Mouse (Mus musculus): ENCODE data around the gene Emilin3. TPM values are rescaled to one million over a fixed set of nuclear protein-coding genes. Genes with fewer than 3 reads are reported as not detected.
A peak's percentile ranks its signal among the peaks of the same experiment; 100 is the strongest.

Gene Emilin3
- polyA plus RNA-seq, 2 experiments, result 0.08 to 0.20 TPM

DNA sequence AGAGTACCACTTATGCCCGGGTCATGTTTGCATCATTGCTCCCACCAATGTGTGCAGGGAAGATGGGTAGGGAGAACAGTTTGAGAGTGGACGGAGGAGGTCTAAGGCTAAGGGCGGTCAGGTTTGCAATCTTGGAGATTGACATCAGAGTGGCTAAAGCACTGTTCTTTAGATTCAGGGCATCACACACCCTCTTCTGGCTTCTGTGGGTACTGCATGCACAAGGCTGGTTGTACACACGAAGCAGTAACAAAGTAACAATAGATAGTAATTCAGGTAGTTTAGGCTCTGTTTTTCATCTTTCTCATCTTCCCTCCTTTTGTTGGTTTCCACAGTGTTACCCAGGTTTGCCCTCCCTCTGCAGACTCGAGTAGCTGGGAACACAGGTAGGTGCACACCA, 19.2 kb upstream of the Emilin3 start:
- DNase-seq (ENCODE audit: low read depth in 3 of 3, low spot score in 3 of 3), result no peak

DNA sequence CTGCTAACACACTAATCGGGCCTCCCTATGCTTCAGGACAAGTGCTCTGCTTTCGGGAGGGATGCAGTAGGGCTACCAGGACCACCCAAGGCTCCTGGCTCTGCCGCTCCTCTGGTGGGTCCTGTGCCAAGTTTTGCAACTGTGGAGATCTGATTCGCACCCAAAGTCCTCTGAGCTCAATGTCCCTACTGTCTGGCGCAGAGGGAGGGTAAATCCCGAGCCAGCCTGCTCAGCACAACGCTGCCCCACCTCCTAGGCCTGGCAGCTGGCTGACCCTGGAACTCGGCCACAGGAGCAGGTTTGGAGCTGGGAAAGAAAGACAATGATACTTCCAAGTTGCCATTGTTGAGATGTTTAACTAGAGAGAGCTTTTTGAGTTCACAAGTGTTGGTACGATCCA, 13.1 kb upstream of the Emilin3 start:
- H3K36me3 ChIP-seq (replicated peaks; ENCODE audit: control insufficient read depth, insufficient read depth, low read depth), result no peaks in the 10 kb centered on the region
- no peak for TF ChIP-seq EP300 (IDR thresholded peaks at IDR 0.05; ENCODE audit: low read depth)
- no peak for ATAC-seq (ENCODE audit: insufficient read depth)

More for the DNA sequence above, 19.2 kb upstream of the Emilin3 start:
- Histone ChIP-seq H3K4me2 (ENCODE audit: low read depth) (no peak overlapping the region), H3K4me3 (ENCODE audit: insufficient read depth in 1 of 2, low read depth in 2 of 2, low read length in 2 of 2) (no peak overlapping the region), H3K27ac (no peak overlapping the region), H3K9ac (replicated peaks) (no peak overlapping the region), H3K9me3 (ENCODE audit: control insufficient read depth, low read length) (no peaks in the 10 kb centered on the region), H3K4me1 (replicated peaks; ENCODE audit: control insufficient read depth in 2 of 2, insufficient read depth in 2 of 2, low read length in 1 of 2) (no peaks in the 10 kb centered on the region), H3K27me3 (ENCODE audit: control insufficient read depth, insufficient read depth, low read length) (no peaks in the 10 kb centered on the region), H3K36me3 (replicated peaks; ENCODE audit: control insufficient read depth, insufficient read depth, low read depth) (no peaks in the 10 kb centered on the region)
- 70% methylated on average over 5 of the region's 5 CpGs for WGBS (ENCODE audit: insufficient replicate concordance)
- TF ChIP-seq CTCF (IDR thresholded peaks at IDR 0.05; ENCODE audit: low read depth) (peak; percentile 29; the same call in 1 of the 2 replicates), EP300 (IDR thresholded peaks at IDR 0.05; ENCODE audit: low read depth) (no peak)
- no peak for ATAC-seq (ENCODE audit: insufficient read depth)

DNA sequence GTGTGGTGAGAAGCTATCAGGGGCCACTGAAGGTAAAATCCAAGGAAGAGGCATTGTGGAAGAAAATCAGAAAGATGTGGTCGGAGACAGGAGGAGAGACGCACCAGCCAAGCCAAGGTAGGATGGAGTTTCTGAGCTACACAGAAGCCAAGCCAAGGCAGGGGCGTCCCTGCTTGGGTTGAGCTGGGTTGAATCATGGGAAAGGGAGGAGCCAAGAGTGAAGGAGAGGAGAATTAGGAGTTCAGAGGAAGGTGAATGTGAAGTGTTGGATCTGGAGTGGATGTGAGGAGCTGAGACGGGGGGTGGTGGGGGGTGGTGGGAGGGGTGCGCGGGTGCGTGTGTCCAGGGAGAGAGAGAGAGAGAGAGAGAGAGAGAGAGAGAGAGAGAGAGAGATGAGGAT, 9.2 kb upstream of the Emilin3 start:
- H3K27me3 ChIP-seq (ENCODE audit: control insufficient read depth, insufficient read depth, low read length), result no peaks in the 10 kb centered on the region
- H3K9me3 ChIP-seq (ENCODE audit: control insufficient read depth, low read length), result no peaks in the 10 kb centered on the region
- H3K4me1 ChIP-seq (replicated peaks; ENCODE audit: control insufficient read depth in 2 of 2, insufficient read depth in 2 of 2, low read length in 1 of 2), result no peaks in the 10 kb centered on the region
- WGBS (ENCODE audit: insufficient replicate concordance), result 62% methylated on average over 7 of the region's 7 CpGs
- no peak overlapping the region for H3K4me2 ChIP-seq (ENCODE audit: low read depth)
- no peak for DNase-seq (ENCODE audit: low read depth in 3 of 3, low spot score in 3 of 3)
- no peak overlapping the region for H3K4me3 ChIP-seq (ENCODE audit: insufficient read depth in 1 of 2, low read depth in 2 of 2, low read length in 2 of 2)
- TF ChIP-seq CTCF (IDR thresholded peaks at IDR 0.05; ENCODE audit: low read depth) (no peak), EP300 (IDR thresholded peaks at IDR 0.05; ENCODE audit: low read depth) (no peak)
- ATAC-seq (ENCODE audit: insufficient read depth), result no peak
- no peak overlapping the region for H3K27ac ChIP-seq
- H3K36me3 ChIP-seq (replicated peaks; ENCODE audit: control insufficient read depth, insufficient read depth, low read depth), result no peaks in the 10 kb centered on the region
- H3K9ac ChIP-seq (replicated peaks), result no peak overlapping the region

More for the DNA sequence above, 13.1 kb upstream of the Emilin3 start:
- Histone ChIP-seq H3K4me1 (replicated peaks; ENCODE audit: control insufficient read depth in 2 of 2, insufficient read depth in 2 of 2, low read length in 1 of 2) (no peaks in the 10 kb centered on the region), H3K27ac (no peak overlapping the region), H3K9me3 (ENCODE audit: control insufficient read depth, low read length) (no peaks in the 10 kb centered on the region), H3K4me3 (ENCODE audit: insufficient read depth in 1 of 2, low read depth in 2 of 2, low read length in 2 of 2) (no peak overlapping the region), H3K9ac (replicated peaks) (no peak overlapping the region), H3K27me3 (ENCODE audit: control insufficient read depth, insufficient read depth, low read length) (no peaks in the 10 kb centered on the region), H3K4me2 (ENCODE audit: low read depth) (no peak overlapping the region)
- WGBS (ENCODE audit: insufficient replicate concordance), result 58% methylated on average over 9 of the region's 9 CpGs
- DNase-seq (ENCODE audit: low read depth in 3 of 3, low spot score in 3 of 3), result no peak

DNA sequence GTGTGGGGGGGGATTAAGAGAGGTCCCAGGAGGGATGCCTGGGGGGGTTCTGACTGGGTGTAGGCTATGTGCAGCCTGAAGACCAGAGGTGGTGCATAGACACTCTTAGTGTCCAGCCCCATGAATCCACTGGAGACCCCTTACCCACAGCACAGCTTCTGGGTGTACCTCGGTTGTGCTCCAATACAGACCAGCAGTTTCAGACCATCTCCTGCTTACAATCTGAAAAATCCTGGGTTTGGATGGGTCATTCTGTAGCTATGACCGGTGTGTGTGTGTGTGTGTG, 6.7 kb upstream of the Emilin3 start:
- 61% methylated on average over 2 of the region's 2 CpGs for WGBS (ENCODE audit: insufficient replicate concordance)
- H3K4me2 ChIP-seq (ENCODE audit: low read depth), result no peak overlapping the region
- DNase-seq (ENCODE audit: low read depth in 3 of 3, low spot score in 3 of 3) (no peak), ATAC-seq (ENCODE audit: insufficient read depth) (no peak)
- no peaks in the 10 kb centered on the region for H3K4me1 ChIP-seq (replicated peaks; ENCODE audit: control insufficient read depth in 2 of 2, insufficient read depth in 2 of 2, low read length in 1 of 2)
- no peak overlapping the region for H3K9ac ChIP-seq (replicated peaks)
- no peak overlapping the region for H3K27ac ChIP-seq
- no peak for TF ChIP-seq EP300 (IDR thresholded peaks at IDR 0.05; ENCODE audit: low read depth)
- no peak for TF ChIP-seq CTCF (IDR thresholded peaks at IDR 0.05; ENCODE audit: low read depth)
- no peaks in the 10 kb centered on the region; the same call in 1 of the 2 replicates for H3K27me3 ChIP-seq (ENCODE audit: control insufficient read depth, insufficient read depth, low read length)
- H3K9me3 ChIP-seq (ENCODE audit: control insufficient read depth, low read length), result no peaks in the 10 kb centered on the region
- H3K4me3 ChIP-seq (ENCODE audit: insufficient read depth in 1 of 2, low read depth in 2 of 2, low read length in 2 of 2), result no peak overlapping the region
- H3K36me3 ChIP-seq (replicated peaks; ENCODE audit: control insufficient read depth, insufficient read depth, low read depth), result no peaks in the 10 kb centered on the region

DNA sequence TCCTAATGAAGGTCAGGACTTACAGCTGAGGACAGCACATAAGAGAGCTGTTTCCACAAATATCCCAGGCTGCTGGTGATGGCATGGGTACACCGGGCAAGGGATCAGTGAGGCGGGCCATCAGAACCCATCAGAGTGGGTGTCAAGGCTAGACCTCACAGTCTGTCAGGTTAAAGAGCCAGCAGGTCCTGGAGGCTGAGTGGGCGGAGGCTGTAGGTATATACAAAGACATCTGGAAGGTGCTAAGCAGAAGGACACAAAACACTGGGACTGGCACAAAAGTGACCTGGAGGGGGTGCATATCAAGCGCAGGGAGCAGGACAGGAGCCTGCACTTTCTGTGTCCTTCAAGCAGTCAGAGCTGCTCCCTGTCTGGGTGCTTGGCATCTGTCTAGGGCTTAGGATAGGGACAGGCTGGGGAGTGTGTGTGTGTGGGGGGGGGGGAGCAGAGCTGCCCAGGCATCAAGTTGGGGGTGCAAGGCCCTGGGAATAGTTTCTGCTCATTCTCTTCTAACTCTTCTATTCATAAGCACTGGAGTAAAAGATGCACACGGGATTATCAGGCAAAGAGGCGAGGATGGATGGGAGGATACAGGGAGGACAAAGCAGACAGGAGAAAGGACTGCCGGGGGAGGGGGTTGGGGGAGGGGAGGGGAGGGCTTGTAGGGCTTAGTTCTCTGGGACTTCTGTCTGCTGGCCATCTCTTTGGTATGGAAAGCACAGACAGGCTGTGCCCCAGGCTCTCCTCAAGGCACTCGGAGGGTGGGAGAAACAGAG, 6.2 kb upstream of the Emilin3 start:
- Histone ChIP-seq H3K4me2 (ENCODE audit: low read depth) (no peak overlapping the region), H3K4me3 (ENCODE audit: insufficient read depth in 1 of 2, low read depth in 2 of 2, low read length in 2 of 2) (no peak overlapping the region), H3K36me3 (replicated peaks; ENCODE audit: control insufficient read depth, insufficient read depth, low read depth) (no peaks in the 10 kb centered on the region), H3K9me3 (ENCODE audit: control insufficient read depth, low read length) (no peaks in the 10 kb centered on the region), H3K4me1 (replicated peaks; ENCODE audit: control insufficient read depth in 2 of 2, insufficient read depth in 2 of 2, low read length in 1 of 2) (no peaks in the 10 kb centered on the region), H3K27me3 (ENCODE audit: control insufficient read depth, insufficient read depth, low read length) (no peaks in the 10 kb centered on the region; the same call in 1 of the 2 replicates), H3K9ac (replicated peaks) (no peak overlapping the region), H3K27ac (no peak overlapping the region)
- no peak for TF ChIP-seq CTCF (IDR thresholded peaks at IDR 0.05; ENCODE audit: low read depth)
- no peak for TF ChIP-seq EP300 (IDR thresholded peaks at IDR 0.05; ENCODE audit: low read depth)
- WGBS (ENCODE audit: insufficient replicate concordance), result 57% methylated on average over 8 of the region's 8 CpGs
- DNase-seq (ENCODE audit: low read depth in 3 of 3, low spot score in 3 of 3) (no peak), ATAC-seq (ENCODE audit: insufficient read depth) (no peak)
